Mouse (Mus musculus): ENCODE results near the gene Ccdc149. TPM values are rescaled to one million over a fixed set of nuclear protein-coding genes. Genes with fewer than 3 reads are reported as not detected.

The Ccdc149 gene
- total RNA-seq, 2 experiments from 2014 or later: 6.2 to 6.8 TPM

DNA sequence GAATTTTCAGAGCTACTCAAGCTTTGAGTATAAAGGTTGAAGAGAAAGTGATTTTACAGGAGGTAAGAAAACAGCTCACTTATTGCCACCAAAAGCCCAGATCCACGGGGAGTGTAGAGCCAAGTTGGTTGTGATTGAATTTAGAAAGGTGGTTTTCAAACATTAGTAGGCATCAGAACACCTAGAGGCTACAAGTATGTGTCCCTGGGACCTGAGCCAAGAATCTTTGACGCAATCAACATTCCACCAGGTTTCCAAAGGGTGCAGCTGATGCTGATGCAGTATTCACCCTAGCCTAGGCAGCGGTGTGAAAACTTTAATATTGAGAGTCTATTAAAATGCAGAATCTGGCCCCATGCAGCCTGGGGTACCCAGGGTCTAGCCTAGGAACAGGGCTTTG, 135.7 kb downstream of the Ccdc149 start:
- DNase-seq (ENCODE audit: low spot score in 2 of 2): no peak

- no peak for DNase-seq (ENCODE audit: low spot score in 2 of 2)
These were observed 139.2 kb downstream of the Ccdc149 start for GRCm38 (mm10) chr5:52332120-52332519.

Other genes starting within 250 kb of the Ccdc149 start
- gene Sod3, start 107.7 kb downstream of the Ccdc149 start, total RNA-seq (2021): 100 to 1,000 TPM; 155 to 227 TPM
- 1 to 10 TPM in 1 of 2 experiments, under 1 TPM in 1; 0.46 to 2.2 TPM for gene Lgi2, start 94.9 kb upstream of the Ccdc149 start, total RNA-seq (2021)
- 10 to 100 TPM; 13.0 to 14.3 TPM for gene Sepsecs, start 198.2 kb upstream of the Ccdc149 start, total RNA-seq (2021)

All from adrenal gland, adult 18-20 months (tissue).